In the genomic region with DNA sequence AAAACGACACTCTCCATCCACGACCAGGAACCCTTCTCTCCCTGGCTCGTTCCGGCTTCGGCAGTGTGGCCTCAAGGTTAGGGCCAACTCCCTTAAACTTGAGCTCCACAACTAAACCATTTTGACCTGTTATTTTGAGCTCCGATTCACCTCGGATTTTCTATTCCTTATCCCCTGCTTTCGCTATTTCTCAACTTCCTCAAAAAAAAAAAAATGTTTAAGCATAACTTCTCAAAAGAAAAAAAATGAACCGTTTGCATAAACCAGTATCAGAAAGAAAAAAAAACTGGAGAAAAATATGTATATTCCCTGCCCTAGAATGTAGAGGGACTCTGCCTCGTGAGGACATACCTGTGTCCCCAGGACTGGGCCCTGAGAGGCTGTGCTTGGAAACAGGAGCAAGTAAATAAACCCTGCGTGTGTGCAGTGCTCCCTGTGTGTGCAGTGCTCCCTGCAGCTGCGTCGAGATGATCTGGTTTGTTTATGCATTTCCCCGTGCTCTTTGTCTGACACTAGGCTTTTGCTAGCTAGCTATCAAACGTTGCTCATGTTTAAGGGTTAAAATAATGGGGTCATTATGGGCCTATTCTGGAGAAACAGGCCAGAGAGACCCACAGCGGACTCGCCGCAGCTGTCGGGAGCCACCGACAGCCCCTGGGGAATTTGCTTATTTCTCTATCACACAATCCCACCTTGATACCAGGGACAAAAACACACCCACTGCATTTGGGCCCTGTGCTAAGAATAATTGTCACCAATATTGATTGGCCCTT, we compare ENCODE assay signal across 20 mouse cellular contexts. TPM values are rescaled to one million over a fixed set of nuclear protein-coding genes. Genes with fewer than 3 reads are reported as not detected.
A peak's percentile ranks its signal among the peaks of the same experiment; 100 is the strongest.
DNase-seq lines count a peak whose midpoint lies in the region; ATAC-seq and TF ChIP-seq lines count a peak whose summit lies in the region.
"Had no signal": no experiment of that assay in that cellular context is flagged by ENCODE, and none has a peak within 500 bp of the region (broad histone marks: within the 10 kb centered on the region; RNA-seq: fewer than 3 reads in every experiment).

No protein-coding gene starts in this region.

- DNase-seq in midbrain, embryonic 11.5 days (ENCODE audit: low spot score, missing footprints) = peak; percentile 77
- no peak for DNase-seq in midbrain, embryonic 10.5 days (ENCODE audit: low spot score)
- no peak for DNase-seq in kidney, postnatal 10 days
- no peak for DNase-seq in cerebellum, adult 11-12 months
- DNase-seq: adrenal gland, adult 2 months; cerebellum, postnatal 14 days; gastrocnemius, postnatal 14 days; kidney, adult 8-10 months; left cerebral cortex, postnatal 4 days; lung, postnatal 14 days had no signal

- no peak for TF ChIP-seq CTCF in bone marrow macrophage, adult 2 months (IDR thresholded peaks at IDR 0.05; ENCODE audit: low read depth, low read length)

- no peaks in the 10 kb centered on the region for H3K36me3 ChIP-seq in midbrain, embryonic 11.5 days (ENCODE audit: control insufficient read depth, insufficient read depth, low read length)
- no peaks in the 10 kb centered on the region for H3K36me3 ChIP-seq in midbrain, embryonic 10.5 days
- no peaks in the 10 kb centered on the region for H3K36me3 ChIP-seq in hindbrain, embryonic 13.5 days
- H3K36me3 ChIP-seq in midbrain, embryonic 16.5 days (ENCODE audit: control insufficient read depth, insufficient read depth, low read length) = no peaks in the 10 kb centered on the region
- H3K36me3 ChIP-seq: embryonic facial prominence, embryonic 12.5 days; heart, embryonic 13.5 days had no signal

- WGBS in midbrain, embryonic 11.5 days = 73% methylated on average over 20 of the region's 20 CpGs
- 77% methylated on average over 20 of the region's 20 CpGs for WGBS in midbrain, embryonic 10.5 days
- WGBS in hindbrain, embryonic 13.5 days = 57% methylated on average over 20 of the region's 20 CpGs
- 50% methylated on average over 20 of the region's 20 CpGs for WGBS in midbrain, embryonic 16.5 days

- ATAC-seq in midbrain, embryonic 11.5 days (ENCODE audit: low FRiP score) = peak; percentile 38; the same call in 1 of the 2 replicates
- 0 out of 2 replicates have a peak, but pooled peaks have one; percentile 39 for ATAC-seq in hindbrain, embryonic 13.5 days (ENCODE audit: low FRiP score)
- ATAC-seq in midbrain, embryonic 16.5 days = no peak
- no peak for ATAC-seq in megakaryocyte-erythroid progenitor cell, adult 5-6 weeks (replicated peaks; ENCODE audit: low FRiP score, low TSS enrichment, poor library complexity, severe bottlenecking)

- no peak overlapping the region for H3K27ac ChIP-seq in midbrain, embryonic 11.5 days (ENCODE audit: low read depth, low read length)
- no peak overlapping the region for H3K27ac ChIP-seq in midbrain, embryonic 10.5 days (replicated peaks)
- H3K27ac ChIP-seq in bone marrow macrophage, adult 2 months (ENCODE audit: insufficient read depth, low read depth, low read length) = peak overlapping the region; percentile 88
- H3K27ac ChIP-seq in hindbrain, embryonic 13.5 days = no peak overlapping the region
- H3K27ac ChIP-seq in midbrain, embryonic 16.5 days (ENCODE audit: low read length) = no peak overlapping the region
- H3K27ac ChIP-seq: embryonic facial prominence, embryonic 12.5 days; heart, embryonic 13.5 days; liver, embryonic 14.5 days had no signal

- no peaks in the 10 kb centered on the region for H3K9me3 ChIP-seq in midbrain, embryonic 11.5 days (ENCODE audit: control insufficient read depth, low read length)
- H3K9me3 ChIP-seq in midbrain, embryonic 10.5 days (replicated peaks) = no peaks in the 10 kb centered on the region
- H3K9me3 ChIP-seq in hindbrain, embryonic 13.5 days = no peaks in the 10 kb centered on the region
- H3K9me3 ChIP-seq in midbrain, embryonic 16.5 days (replicated peaks; ENCODE audit: control insufficient read depth, low read length, poor library complexity, severe bottlenecking) = no peaks in the 10 kb centered on the region
- H3K9me3 ChIP-seq: embryonic facial prominence, embryonic 12.5 days; heart, embryonic 13.5 days had no signal

- H3K4me2 ChIP-seq in midbrain, embryonic 11.5 days = no peak overlapping the region
- no peak overlapping the region for H3K4me2 ChIP-seq in hindbrain, embryonic 13.5 days
- peak overlapping the region; percentile 21; the same call in 1 of the 2 replicates for H3K4me2 ChIP-seq in midbrain, embryonic 16.5 days (ENCODE audit: low read length)
- H3K4me2 ChIP-seq: embryonic facial prominence, embryonic 12.5 days; heart, embryonic 13.5 days had no signal

- H3K9ac ChIP-seq in midbrain, embryonic 11.5 days (ENCODE audit: low read length) = no peak overlapping the region
- H3K9ac ChIP-seq in hindbrain, embryonic 13.5 days = no peak overlapping the region
- no peak overlapping the region; the same call in 1 of the 2 replicates for H3K9ac ChIP-seq in midbrain, embryonic 16.5 days (ENCODE audit: low read depth, low read length)
- H3K9ac ChIP-seq: embryonic facial prominence, embryonic 12.5 days; heart, embryonic 13.5 days; liver, embryonic 14.5 days had no signal

- H3K4me3 ChIP-seq in midbrain, embryonic 11.5 days (ENCODE audit: low read depth, low read length) = no peak overlapping the region
- no peak overlapping the region for H3K4me3 ChIP-seq in midbrain, embryonic 10.5 days
- H3K4me3 ChIP-seq in bone marrow macrophage, adult 2 months (ENCODE audit: insufficient read depth, low read length) = peak overlapping the region; percentile 38
- no peak overlapping the region for H3K4me3 ChIP-seq in hindbrain, embryonic 13.5 days
- H3K4me3 ChIP-seq in midbrain, embryonic 16.5 days (ENCODE audit: low read depth, low read length) = no peak overlapping the region
- H3K4me3 ChIP-seq: embryonic facial prominence, embryonic 12.5 days; heart, embryonic 13.5 days; myocyte had no signal

- TF ChIP-seq POLR2A in bone marrow macrophage, adult 2 months (IDR thresholded peaks at IDR 0.05; ENCODE audit: borderline replicate concordance, low read depth, low read length) = no peak

- H3K4me1 ChIP-seq in midbrain, embryonic 11.5 days (ENCODE audit: control insufficient read depth, insufficient read depth, low read length) = peaks cover 8% of the 10 kb centered on the region; the same call in 1 of the 2 replicates
- peaks cover 21% of the 10 kb centered on the region for H3K4me1 ChIP-seq in midbrain, embryonic 10.5 days
- peaks cover 19% of the 10 kb centered on the region for H3K4me1 ChIP-seq in bone marrow macrophage, adult 2 months (ENCODE audit: control insufficient read depth, insufficient read depth, low read length)
- H3K4me1 ChIP-seq in hindbrain, embryonic 13.5 days (replicated peaks) = peaks cover 12% of the 10 kb centered on the region
- peaks cover 4% of the 10 kb centered on the region; the same call in 1 of the 2 replicates for H3K4me1 ChIP-seq in midbrain, embryonic 16.5 days (ENCODE audit: control insufficient read depth, insufficient read depth, low read length)
- H3K4me1 ChIP-seq: embryonic facial prominence, embryonic 12.5 days; heart, embryonic 13.5 days had no signal

- peaks cover 1% of the 10 kb centered on the region; the same call in 1 of the 2 replicates for H3K27me3 ChIP-seq in midbrain, embryonic 11.5 days (ENCODE audit: control insufficient read depth, insufficient read depth, low read length)
- H3K27me3 ChIP-seq in midbrain, embryonic 10.5 days (ENCODE audit: low read depth, poor library complexity, severe bottlenecking) = peaks cover 58% of the 10 kb centered on the region
- peaks cover 77% of the 10 kb centered on the region for H3K27me3 ChIP-seq in hindbrain, embryonic 13.5 days
- H3K27me3 ChIP-seq in midbrain, embryonic 16.5 days (ENCODE audit: control insufficient read depth, insufficient read depth, low read depth, low read length) = peaks cover 9% of the 10 kb centered on the region

RNA-seq across cellular contexts. Expression of a gene that starts 24.9 kb away (rescaled TPM):
- polyA plus RNA-seq in midbrain, embryonic 11.5 days (2014; fragmentation: Nextera tagmentation; extraction: Ambion mirVana) = 32.6 and 32.7 TPM in 2 replicates
- polyA plus RNA-seq in midbrain, embryonic 10.5 days (2016; fragmentation: Nextera tagmentation; extraction: Ambion mirVana) = 26.0 and 27.9 TPM in 2 replicates
- 237 and 238 TPM in 2 replicates for polyA plus RNA-seq in bone marrow macrophage, adult 2 months (2012; ENCODE audit: insufficient read depth, insufficient read length, missing spikeins)
- polyA plus RNA-seq in hindbrain, embryonic 13.5 days (2015; fragmentation: Nextera tagmentation; extraction: Ambion mirVana) = 33.2 and 36.3 TPM in 2 replicates
- polyA plus RNA-seq in midbrain, embryonic 16.5 days (2015; fragmentation: Nextera tagmentation; extraction: Ambion mirVana) = 35.4 and 38.7 TPM in 2 replicates
- total RNA-seq in megakaryocyte-erythroid progenitor cell, adult 5-6 weeks (2014; fragmentation: Nextera tagmentation) = 51.9 and 52.4 TPM in 2 replicates
- 47.2 and 50.8 TPM in 2 replicates for total RNA-seq in megakaryocyte-erythroid progenitor cell, adult 5-6 weeks (2017)

RNA-seq across cellular contexts. Expression of a gene that starts 43.8 kb away (rescaled TPM):
- not detected in 2 replicates for polyA plus RNA-seq in midbrain, embryonic 11.5 days (2014; fragmentation: Nextera tagmentation; extraction: Ambion mirVana)
- not detected in 2 replicates for polyA plus RNA-seq in midbrain, embryonic 10.5 days (2016; fragmentation: Nextera tagmentation; extraction: Ambion mirVana)
- polyA plus RNA-seq in bone marrow macrophage, adult 2 months (2012; ENCODE audit: insufficient read depth, insufficient read length, missing spikeins) = not detected in 2 replicates
- not detected in 2 replicates for polyA plus RNA-seq in hindbrain, embryonic 13.5 days (2015; fragmentation: Nextera tagmentation; extraction: Ambion mirVana)
- polyA plus RNA-seq in midbrain, embryonic 16.5 days (2015; fragmentation: Nextera tagmentation; extraction: Ambion mirVana) = not detected in 2 replicates
- 7.6 TPM in 1 of 2 replicates, not detected in the other for total RNA-seq in megakaryocyte-erythroid progenitor cell, adult 5-6 weeks (2014; fragmentation: Nextera tagmentation)
- total RNA-seq in megakaryocyte-erythroid progenitor cell, adult 5-6 weeks (2017) = not detected in 2 replicates
- total RNA-seq: gastrocnemius, postnatal 14 days; left cerebral cortex, postnatal 4 days had no signal
- polyA plus RNA-seq: adrenal gland, adult 2 months; embryonic facial prominence, embryonic 12.5 days; forebrain, embryonic 16.5 days; heart, embryonic 13.5 days; myocyte; testis, adult 2 months had no signal

RNA-seq across cellular contexts. Expression of a gene that starts 58.3 kb away (rescaled TPM):
- polyA plus RNA-seq in midbrain, embryonic 11.5 days (2014; fragmentation: Nextera tagmentation; extraction: Ambion mirVana) = 8.1 and 8.5 TPM in 2 replicates
- 6.9 and 8.9 TPM in 2 replicates for polyA plus RNA-seq in midbrain, embryonic 10.5 days (2016; fragmentation: Nextera tagmentation; extraction: Ambion mirVana)
- polyA plus RNA-seq in bone marrow macrophage, adult 2 months (2012; ENCODE audit: insufficient read depth, insufficient read length, missing spikeins) = 345 and 358 TPM in 2 replicates
- polyA plus RNA-seq in hindbrain, embryonic 13.5 days (2015; fragmentation: Nextera tagmentation; extraction: Ambion mirVana) = 10.1 and 11.1 TPM in 2 replicates
- 10.4 and 11.1 TPM in 2 replicates for polyA plus RNA-seq in midbrain, embryonic 16.5 days (2015; fragmentation: Nextera tagmentation; extraction: Ambion mirVana)
- total RNA-seq in megakaryocyte-erythroid progenitor cell, adult 5-6 weeks (2014; fragmentation: Nextera tagmentation) = 17.3 and 20.6 TPM in 2 replicates
- total RNA-seq in megakaryocyte-erythroid progenitor cell, adult 5-6 weeks (2017) = 23.1 and 29.0 TPM in 2 replicates

Comparison
In these comparisons a context has a peak if more than half of its experiments do, and no peak if none do; other contexts are left out.
1. ATAC-seq: peak in midbrain, embryonic 11.5 days (single experiment) and hindbrain, embryonic 13.5 days (single experiment); none in midbrain, embryonic 16.5 days (single experiment) and megakaryocyte-erythroid progenitor cell, adult 5-6 weeks (single experiment).
2. RNA of a gene that starts 58.3 kb away (polyA plus RNA-seq): 345 to 358 TPM in bone marrow macrophage, adult 2 months; 10.1 to 11.1 TPM in hindbrain, embryonic 13.5 days, 10.4 to 11.1 TPM in midbrain, embryonic 16.5 days, 8.1 to 8.5 TPM in midbrain, embryonic 11.5 days and 6.9 to 8.9 TPM in midbrain, embryonic 10.5 days; every median in the first group is over 10 times any median in the second.